Mouse (Mus musculus) spleen, adult 12 weeks (tissue): ENCODE results near the gene Olfr51.
"Not testable (repeated sequence)": the region's sequence is repeated elsewhere in the genome, so short reads cannot be mapped to it uniquely, and the experiment has no call there.

ENCODE experiments used
- DNase-seq: peaks from one replicate; pipeline ENCODE4 v3.0.0; 2022; ENCODE audit warnings: low spot score

The Olfr51 gene

DNA sequence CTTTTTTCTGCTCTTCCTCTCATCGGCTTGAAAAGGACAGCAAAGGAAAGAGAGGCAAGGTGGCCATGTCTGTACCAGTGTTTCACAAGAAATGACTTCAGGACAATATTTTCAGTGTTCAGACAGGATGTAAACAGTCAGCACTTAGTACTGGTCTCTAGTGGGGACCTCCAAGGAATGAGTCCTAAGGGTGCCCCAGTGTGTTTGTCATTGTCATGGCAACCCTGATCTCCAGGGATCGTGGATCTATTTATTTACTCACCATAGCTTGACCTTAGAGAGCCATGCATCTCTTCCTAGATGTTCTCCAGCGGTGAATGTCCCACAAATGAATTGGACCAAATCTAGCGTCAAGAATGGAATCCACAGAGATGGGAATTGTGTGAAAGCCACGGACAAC, at the start of gene Olfr51:
Gene Olfr51, plus strand, starts transcription at position 301 of the 400 bp plus-strand sequence.
- no peak for DNase-seq

DNA sequence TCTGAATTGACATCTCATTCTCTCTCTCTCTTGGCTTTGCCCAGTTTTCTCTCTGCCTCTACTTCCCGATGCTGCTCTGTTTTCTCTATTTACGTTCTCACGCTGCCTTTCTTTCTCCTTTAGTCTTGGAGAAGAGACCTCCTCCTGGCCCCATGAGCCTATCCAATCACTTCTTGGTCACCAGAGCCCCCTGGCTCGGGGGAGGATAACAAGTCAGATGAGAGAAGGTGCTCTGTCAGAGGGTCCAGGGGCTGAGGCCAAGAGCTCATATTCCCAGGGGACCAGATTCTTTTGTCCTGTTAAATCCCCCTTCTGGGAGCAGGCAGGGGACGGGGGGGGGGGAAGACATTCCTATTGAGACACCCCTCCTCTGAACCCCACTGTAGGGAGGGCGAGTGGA, 49.7 kb upstream of the Olfr51 start, which contains the start of gene Prop1:
Gene Prop1, minus strand, starts transcription at position 101 of the 400 bp plus-strand sequence.
- DNase-seq: no peak

DNA sequence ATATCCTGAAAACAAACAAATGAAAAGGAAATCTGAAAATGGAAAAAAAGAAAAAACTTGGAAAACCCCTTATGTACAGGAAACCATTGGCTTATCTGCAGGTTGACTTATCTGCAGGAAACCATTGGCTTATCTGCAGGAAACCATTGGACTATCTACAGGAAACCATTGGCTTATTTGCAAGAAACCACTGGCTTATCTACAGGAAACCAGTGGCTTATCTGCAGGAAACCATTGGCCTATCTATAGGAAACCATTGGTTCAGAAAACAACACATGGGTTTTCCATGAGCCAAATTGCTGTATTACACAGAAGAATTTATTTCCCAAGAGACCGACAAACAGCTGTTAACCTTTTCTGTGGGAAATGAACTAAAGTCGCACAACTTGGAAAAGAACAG, 38.5 kb upstream of the Olfr51 start:
- DNase-seq: no peak

DNA sequence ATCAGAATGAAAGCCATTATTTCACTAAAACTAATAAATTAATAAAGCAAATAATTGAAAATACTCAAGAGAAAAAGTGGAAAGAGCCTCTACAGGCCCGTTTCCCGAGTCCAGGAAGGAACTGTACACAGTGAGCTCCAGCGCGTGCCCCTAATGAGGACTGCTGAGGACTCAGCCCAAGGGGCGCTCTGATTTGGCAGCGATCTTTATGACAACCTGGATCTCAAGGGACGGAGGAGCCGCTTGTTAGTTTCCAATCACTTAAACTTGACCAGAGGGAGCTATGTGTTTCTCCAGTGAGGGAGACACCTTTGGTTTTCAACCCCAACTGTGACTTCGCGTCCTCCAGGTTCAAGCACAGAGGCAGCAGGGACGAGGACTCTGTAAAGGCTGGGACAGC, 37.2 kb upstream of the Olfr51 start, which contains the start of gene Olfr1378:
Gene Olfr1378, plus strand, starts transcription at position 301 of the 400 bp plus-strand sequence.
- no peak for DNase-seq

DNA sequence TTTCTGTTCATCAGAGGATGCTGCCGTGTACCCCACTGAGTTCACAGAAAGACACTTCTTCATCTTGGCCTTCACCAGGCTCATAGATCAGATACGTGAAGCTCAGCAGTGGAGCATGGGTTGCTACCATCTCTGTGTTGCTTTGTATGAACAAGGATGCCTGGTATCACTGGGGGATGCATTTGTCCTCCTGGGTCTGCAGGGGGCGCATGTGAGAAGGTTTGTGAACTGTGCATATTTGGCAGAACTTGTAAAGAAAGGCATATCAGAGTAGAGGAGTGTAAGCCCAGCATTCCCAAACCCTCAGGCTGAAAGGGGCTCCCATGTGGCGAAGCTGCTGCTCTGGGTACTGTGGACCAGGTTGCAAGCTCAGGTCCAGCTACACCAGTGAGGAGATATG, 26.2 kb upstream of the Olfr51 start:
- DNase-seq: no peak

DNA sequence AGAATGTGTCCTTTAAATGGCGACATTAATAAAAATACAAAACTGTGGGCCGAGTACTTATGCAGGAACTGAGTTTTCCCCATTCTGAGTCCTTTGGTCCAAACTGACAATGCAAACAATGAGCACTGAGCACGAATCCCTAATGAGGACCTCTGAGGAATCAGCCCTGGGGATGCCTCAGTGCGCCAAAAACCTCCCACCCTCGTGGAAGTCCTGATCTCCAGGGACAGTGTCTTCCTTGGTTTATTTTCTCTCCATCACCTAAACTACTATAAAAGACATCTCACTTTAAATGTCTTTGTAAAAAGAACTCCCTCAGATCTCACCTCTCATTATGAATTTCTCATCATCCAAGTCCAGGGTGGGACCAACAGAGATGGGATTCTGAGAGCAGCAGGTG, 21.7 kb upstream of the Olfr51 start, which contains the start of gene Olfr1377:
Gene Olfr1377, plus strand, starts transcription at position 301 of the 400 bp plus-strand sequence.
- no peak for DNase-seq

DNA sequence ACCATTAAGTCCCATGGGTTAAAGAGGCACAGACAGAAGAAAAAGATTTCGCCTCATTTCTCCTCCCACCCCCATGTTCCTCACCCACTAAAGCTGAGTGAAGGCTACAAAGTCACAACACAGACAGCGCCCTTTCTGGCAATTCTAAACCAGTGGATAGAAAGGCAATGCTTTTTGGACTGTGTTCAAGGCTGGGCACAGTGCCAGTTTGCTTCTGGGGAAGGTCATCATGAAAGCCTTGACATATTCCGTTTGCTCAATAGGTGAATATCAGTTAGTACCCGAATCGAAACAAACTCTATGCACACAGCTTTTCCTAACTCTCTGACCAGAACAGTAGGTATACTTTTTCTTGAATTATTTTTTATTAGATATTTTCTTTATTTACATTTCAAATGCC, 8.4 kb downstream of the Olfr51 start:
- no peak for DNase-seq

DNA sequence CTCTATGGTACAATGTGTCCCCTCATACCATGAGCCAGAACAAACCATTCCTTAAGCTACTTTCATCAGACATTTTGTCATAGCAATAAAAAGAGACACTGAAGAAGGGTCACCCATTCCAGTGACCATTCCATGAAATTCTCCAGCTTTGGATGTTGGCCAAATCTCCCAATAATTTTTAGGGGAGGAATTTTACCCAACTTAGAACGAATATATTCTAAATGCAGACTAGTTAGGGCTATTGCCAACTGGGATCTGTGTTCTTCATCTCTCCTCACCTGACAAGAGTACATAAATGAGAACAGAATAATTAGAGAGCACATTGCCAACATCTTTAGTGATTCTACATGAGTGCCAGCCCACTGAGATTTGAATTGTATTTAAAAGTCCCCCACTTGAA, 10.5 kb downstream of the Olfr51 start, which contains the start of gene Olfr54:
Gene Olfr54, plus strand, starts transcription at position 301 of the 400 bp plus-strand sequence.
- no peak for DNase-seq

DNA sequence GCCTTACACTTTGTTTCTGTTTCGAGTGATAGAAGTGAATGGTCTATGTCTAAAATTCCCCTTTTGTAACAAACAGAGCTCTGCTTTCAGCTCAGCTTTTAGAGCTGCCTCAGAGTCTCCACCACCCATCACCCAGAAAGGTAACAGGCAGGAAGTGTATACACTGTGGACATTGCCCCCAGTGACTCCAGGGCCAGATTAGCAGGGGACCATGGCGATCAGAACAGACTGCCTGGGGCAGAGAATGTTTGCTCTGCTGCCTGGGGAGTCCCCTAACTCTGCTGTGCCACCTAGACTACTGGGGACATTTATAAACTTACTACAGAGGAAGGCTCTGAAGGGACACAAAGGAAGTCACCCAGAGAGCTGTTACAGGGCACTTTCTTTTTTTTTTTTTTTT, 12.9 kb downstream of the Olfr51 start:
- no peak for DNase-seq

DNA sequence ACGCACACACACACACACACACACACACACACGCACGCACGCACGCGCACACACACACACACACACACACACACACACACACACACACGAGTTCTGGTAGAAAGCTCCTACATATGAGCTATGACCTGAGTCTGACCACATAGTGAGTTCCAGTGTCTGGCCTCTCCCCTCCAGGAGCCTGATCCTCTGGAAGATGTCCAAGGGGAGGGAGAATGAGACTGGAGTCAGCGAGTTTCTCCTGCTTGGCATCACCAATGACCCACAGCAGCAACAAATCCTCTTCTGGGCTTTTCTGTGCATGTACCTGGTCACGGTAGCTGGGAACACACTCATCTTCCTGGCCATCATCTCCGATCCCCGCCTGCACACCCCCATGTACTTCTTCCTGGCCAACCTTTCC, 23.4 kb downstream of the Olfr51 start:
- DNase-seq: not testable (repeated sequence)

DNA sequence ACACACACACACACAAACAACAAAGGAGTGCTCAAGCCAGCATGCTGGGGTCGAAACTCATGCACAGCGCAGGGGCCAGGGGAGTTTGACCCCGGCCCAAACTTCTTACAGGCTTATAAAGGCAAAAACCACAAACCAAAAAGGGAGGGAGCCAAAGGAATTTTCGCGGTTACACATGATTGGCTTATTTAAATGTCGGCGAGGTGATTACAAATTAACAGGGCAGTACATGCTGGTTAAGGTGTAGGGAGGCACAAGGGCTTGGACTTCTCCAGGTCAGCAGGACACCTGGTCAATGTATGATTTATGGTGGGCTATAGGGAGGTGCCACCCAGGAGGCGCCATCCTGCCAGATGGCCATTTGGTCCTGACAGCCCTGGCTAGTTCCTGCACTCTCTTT, 26.0 kb downstream of the Olfr51 start:
- not testable (repeated sequence) for DNase-seq

DNA sequence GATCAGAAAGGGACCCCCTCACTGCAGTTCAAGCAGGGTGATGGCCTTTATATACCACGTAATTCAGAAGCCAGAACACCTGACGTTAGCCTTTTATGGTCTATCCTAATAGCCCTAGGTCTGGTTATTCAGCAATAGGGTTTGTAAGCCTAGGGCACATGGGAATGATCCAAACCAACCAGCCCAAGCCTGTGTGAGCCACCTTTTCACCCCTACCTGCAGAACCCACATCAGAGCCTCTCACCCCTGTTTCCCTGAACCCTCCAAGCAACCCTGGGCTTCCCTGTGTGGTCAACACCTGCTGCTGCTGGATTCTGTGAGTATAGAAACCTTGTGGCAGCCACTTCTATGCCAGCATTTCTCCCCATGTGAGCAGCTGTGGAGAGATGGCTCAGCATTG, 26.8 kb downstream of the Olfr51 start:
- no peak for DNase-seq

DNA sequence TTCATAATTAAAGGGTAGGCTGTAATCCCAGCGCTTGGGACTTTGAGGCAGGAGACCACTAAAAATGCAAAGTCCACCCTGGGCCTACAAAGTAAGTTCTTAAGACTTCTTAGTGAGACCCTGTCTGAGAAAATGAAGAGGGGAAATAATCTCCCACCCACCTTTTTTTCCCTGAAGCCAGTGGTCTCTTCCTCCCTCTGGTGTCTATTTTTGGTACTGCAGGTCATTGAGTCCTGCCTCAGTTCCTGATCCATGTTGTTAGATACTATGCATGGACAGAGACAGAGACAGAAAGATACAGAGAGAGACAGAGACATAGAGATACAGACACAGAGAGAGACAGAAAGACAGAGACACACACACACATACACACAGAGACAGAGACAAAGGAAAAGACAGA, 29.5 kb downstream of the Olfr51 start:
- no peak for DNase-seq

DNA sequence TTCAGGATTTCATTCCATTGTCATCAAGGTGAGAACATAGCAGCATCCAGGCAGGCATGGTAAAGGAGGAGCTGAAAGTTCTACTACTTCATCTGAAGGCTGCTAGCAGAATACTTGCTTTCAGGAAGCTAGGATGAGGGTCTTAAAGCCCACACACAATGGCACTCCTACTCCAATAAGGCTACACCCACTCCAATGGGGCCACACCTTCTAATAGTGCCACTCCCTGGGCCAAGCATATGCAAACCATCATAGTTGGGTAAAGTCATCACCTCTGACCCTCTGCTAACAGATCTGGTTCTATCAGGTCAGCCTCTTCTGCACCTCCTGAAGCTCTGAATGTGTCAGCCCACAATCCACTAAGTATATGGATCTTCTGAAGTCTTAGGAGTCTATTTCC, 30.7 kb downstream of the Olfr51 start:
- DNase-seq: not testable (repeated sequence)

DNA sequence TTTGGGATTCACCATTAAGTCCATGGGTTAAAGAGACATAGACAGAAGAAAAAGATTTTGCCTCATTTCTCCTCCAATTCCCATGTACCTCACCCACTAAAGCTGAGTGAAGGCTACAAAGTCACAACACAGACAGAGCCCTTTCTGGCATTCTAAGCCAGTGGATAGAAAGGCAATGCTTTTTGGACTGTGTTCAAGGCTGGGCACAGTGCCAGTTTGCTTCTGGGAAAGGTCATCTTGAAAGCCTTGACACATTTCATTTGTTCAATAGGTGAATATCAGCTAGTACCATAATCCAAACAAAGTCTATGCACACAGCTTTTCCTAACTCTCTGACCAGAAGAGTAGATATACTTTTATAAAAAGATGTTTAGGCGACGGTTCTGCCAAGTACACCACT, 32.6 kb downstream of the Olfr51 start:
- no peak for DNase-seq

DNA sequence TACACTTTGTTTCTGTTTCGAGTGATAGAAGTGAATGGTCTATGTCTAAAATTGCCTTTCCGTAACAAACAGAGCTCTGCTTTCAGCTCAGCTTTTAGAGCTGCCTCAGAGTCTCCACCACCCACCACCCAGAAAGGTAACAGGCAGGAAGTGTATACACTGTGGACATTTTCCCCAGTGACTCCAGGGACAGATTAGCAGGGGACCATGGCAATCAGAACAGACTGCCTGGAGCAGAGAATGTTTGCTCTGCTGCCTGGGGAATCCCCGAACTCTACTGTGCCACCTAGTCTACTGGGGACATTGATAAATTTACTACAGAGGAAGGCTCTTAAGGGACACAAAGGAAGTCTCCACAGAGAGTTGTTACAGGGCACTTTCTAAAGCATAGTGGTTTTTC, 41.4 kb downstream of the Olfr51 start:
- not testable (repeated sequence) for DNase-seq

DNA sequence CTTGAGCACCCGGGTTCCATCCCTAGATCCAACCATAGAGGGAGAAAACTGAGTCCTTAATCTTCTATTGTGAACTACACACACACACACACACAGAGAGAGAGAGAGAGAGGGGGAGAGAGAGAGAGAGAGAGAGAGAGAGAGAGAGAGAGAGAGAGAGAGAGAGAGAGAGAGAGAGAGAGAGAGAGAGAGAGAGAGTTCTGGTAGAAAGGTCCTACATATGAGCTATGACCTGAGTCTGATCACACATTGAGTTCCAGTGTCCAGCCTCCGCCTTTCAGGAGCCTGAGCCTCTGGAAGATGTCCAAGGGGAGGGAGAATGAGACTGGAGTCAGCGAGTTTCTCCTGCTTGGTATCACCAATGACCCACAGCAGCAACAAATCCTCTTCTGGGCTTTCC, 44.4 kb downstream of the Olfr51 start, which contains the start of gene Olfr1375:
Gene Olfr1375, plus strand, starts transcription at position 301 of the 400 bp plus-strand sequence.
- not testable (repeated sequence) for DNase-seq

DNA sequence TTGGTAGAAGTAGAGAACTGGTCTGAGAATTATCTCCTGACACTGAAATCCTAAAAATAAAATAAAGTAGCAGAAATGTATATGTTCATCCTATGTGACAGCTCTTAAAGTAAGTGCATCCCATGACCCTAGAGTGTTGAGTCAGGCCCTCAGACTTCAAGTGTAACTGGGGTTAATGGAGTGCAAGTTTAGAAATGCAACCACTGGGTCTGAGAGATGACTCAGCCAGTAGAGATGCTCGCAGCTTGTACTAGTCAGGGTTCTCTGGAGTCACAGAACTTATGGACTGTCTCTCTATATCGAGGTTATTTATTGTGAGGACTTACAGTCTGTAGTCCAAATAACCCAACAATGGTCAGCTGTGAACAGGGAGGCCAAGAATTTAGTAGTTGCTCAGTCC, 48.3 kb downstream of the Olfr51 start:
- DNase-seq: no peak

DNA sequence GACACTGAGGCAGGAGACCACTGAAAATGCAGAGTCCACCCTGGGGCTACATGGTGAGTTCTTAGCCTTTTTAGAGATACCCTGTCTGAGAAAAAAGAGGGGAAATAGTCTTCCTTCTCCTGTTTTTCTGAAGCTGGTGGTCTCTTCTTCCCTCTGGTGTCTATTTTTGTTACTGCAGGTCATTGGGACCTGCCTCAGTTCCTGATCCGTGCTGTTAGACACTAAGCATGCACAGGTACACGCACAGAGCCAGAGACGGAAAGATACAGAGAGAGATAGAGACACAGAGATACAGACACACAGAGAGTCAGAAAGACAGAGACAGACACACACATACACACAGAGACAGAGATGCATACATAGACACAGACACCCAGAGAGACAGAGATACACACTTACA, 49.8 kb downstream of the Olfr51 start:
- DNase-seq: no peak

DNA sequence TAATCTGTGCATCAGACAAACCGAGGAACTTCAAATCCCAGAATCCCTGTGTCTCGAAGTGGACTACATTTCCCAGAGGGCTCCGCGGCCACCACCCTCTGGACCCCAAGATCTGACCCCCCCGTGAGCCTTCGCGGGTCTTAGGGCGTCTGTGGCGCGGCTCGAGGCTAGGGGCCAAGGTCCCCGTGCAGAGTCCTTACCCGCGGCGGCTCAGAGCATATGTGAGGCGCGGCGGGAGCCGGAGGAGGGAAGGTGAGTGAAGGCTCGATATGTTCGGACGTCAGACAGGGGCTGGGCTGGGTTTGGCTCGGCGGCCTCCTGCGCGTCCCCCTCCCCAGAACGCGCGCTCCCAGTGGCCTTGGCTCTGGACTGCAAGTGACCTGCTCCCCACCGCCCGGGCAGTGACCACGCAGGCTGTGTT, 55.8 kb downstream of the Olfr51 start, which contains the start of gene Zfp354a:
Gene Zfp354a, plus strand, starts transcription at position 107 of the 421 bp plus-strand sequence.
- DNase-seq: no peak
